Mouse (Mus musculus): Measurements from ENCODE around the gene Alg14.

- no peak for TF ChIP-seq POLR2A (IDR thresholded peaks at IDR 0.05; ENCODE audit: control insufficient read depth in 1 of 2, insufficient read depth in 1 of 2, low read depth in 1 of 2, low read length in 2 of 2, poor library complexity in 1 of 2)
- no peak for TF ChIP-seq CTCF (IDR thresholded peaks at IDR 0.05 in 2 of 3, conservative IDR thresholded peaks at IDR 0.05 in 1 of 3; ENCODE audit: control insufficient read depth in 1 of 3, insufficient read depth in 1 of 3, low read depth in 2 of 3, low read length in 3 of 3, poor library complexity in 1 of 3, severe bottlenecking in 1 of 3)
- no peak for TF ChIP-seq MAX (IDR thresholded peaks at IDR 0.05; ENCODE audit: low read length)
- TF ChIP-seq EP300 (IDR thresholded peaks at IDR 0.05; ENCODE audit: low read depth in 1 of 2, low read length in 2 of 2) = no peak
- no peak for TF ChIP-seq POLR2AphosphoS2 (IDR thresholded peaks at IDR 0.05; ENCODE audit: low read length)
- TF ChIP-seq E2F4 (IDR thresholded peaks at IDR 0.05; ENCODE audit: borderline replicate concordance, low read depth, low read length) = no peak
- TF ChIP-seq CHD2 (IDR thresholded peaks at IDR 0.05; ENCODE audit: low read length) = no peak
- TF ChIP-seq USF2 (IDR thresholded peaks at IDR 0.05; ENCODE audit: borderline replicate concordance in 1 of 2, insufficient read depth in 1 of 2, low read depth in 1 of 2, low read length in 2 of 2) = no peak
These were observed 41.5 kb upstream of the Alg14 start for GRCm38 (mm10) chr3:121250048-121250447.
